Mouse (Mus musculus): ENCODE results near the gene Syt7. TPM values are rescaled to one million over a fixed set of nuclear protein-coding genes. Genes with fewer than 3 reads are reported as not detected.

The Syt7 gene
- polyA plus RNA-seq, 1 experiment, result 10.5 TPM

GRCm38 (mm10) chr19:10395174-10395573 lies 6.3 kb downstream of the Syt7 start:
- WGBS, result 41% methylated on average over 8 of the region's 8 CpGs
- Histone ChIP-seq H3K36me3 (ENCODE audit: control insufficient read depth, insufficient read depth, low read length) (no peaks in the 10 kb centered on the region), H3K27me3 (ENCODE audit: control insufficient read depth, insufficient read depth, low read length) (peaks cover 6% of the 10 kb centered on the region; the same call in 1 of the 2 replicates), H3K4me3 (ENCODE audit: low read depth, low read length) (no peak overlapping the region), H3K4me1 (ENCODE audit: control insufficient read depth, insufficient read depth, insufficient read length, low read length) (no peaks in the 10 kb centered on the region), H3K27ac (ENCODE audit: insufficient read depth, low read depth, low read length) (no peak overlapping the region)
- no peak for TF ChIP-seq POLR2A (IDR thresholded peaks at IDR 0.05; ENCODE audit: low read depth, low read length)
- peak; percentile 29; the same call in 1 of the 2 replicates for TF ChIP-seq CTCF (IDR thresholded peaks at IDR 0.05; ENCODE audit: extremely low read depth, insufficient read length, insufficient replicate concordance, low read depth, low read length)

GRCm38 (mm10) chr19:10396962-10397361 lies 8.1 kb downstream of the Syt7 start:
- TF ChIP-seq CTCF (IDR thresholded peaks at IDR 0.05; ENCODE audit: extremely low read depth, insufficient read length, insufficient replicate concordance, low read depth, low read length) (no peak), POLR2A (IDR thresholded peaks at IDR 0.05; ENCODE audit: low read depth, low read length) (no peak)
- H3K4me3 ChIP-seq (ENCODE audit: low read depth, low read length), result no peak overlapping the region
- no peaks in the 10 kb centered on the region for H3K4me1 ChIP-seq (ENCODE audit: control insufficient read depth, insufficient read depth, insufficient read length, low read length)
- no peak overlapping the region for H3K27ac ChIP-seq (ENCODE audit: insufficient read depth, low read depth, low read length)
- no peaks in the 10 kb centered on the region for H3K27me3 ChIP-seq (ENCODE audit: control insufficient read depth, insufficient read depth, low read length)
- H3K36me3 ChIP-seq (ENCODE audit: control insufficient read depth, insufficient read depth, low read length), result no peaks in the 10 kb centered on the region
- WGBS, result 46% methylated on average over 2 of the region's 2 CpGs

- Histone ChIP-seq H3K4me1 (ENCODE audit: control insufficient read depth, insufficient read depth, insufficient read length, low read length) (no peaks in the 10 kb centered on the region), H3K4me3 (ENCODE audit: low read depth, low read length) (no peak overlapping the region), H3K36me3 (ENCODE audit: control insufficient read depth, insufficient read depth, low read length) (no peaks in the 10 kb centered on the region), H3K27me3 (ENCODE audit: control insufficient read depth, insufficient read depth, low read length) (no peaks in the 10 kb centered on the region), H3K27ac (ENCODE audit: insufficient read depth, low read depth, low read length) (no peak overlapping the region)
- TF ChIP-seq CTCF (IDR thresholded peaks at IDR 0.05; ENCODE audit: extremely low read depth, insufficient read length, insufficient replicate concordance, low read depth, low read length) (no peak), POLR2A (IDR thresholded peaks at IDR 0.05; ENCODE audit: low read depth, low read length) (no peak)
- WGBS, result 52% methylated on average over 8 of the region's 8 CpGs
These were observed 8.7 kb downstream of the Syt7 start for GRCm38 (mm10) chr19:10397479-10398153.

- 40% methylated on average over 6 of the region's 6 CpGs for WGBS
- TF ChIP-seq POLR2A (IDR thresholded peaks at IDR 0.05; ENCODE audit: low read depth, low read length), result no peak
- no peak for TF ChIP-seq CTCF (IDR thresholded peaks at IDR 0.05; ENCODE audit: extremely low read depth, insufficient read length, insufficient replicate concordance, low read depth, low read length)
These were observed 9.4 kb downstream of the Syt7 start for GRCm38 (mm10) chr19:10398296-10398695.

GRCm38 (mm10) chr19:10402771-10403494 lies 14.0 kb downstream of the Syt7 start:
- peak; percentile 10; the same call in 1 of the 2 replicates for TF ChIP-seq CTCF (IDR thresholded peaks at IDR 0.05; ENCODE audit: extremely low read depth, insufficient read length, insufficient replicate concordance, low read depth, low read length)
- no peak for TF ChIP-seq POLR2A (IDR thresholded peaks at IDR 0.05; ENCODE audit: low read depth, low read length)
- Histone ChIP-seq H3K36me3 (ENCODE audit: control insufficient read depth, insufficient read depth, low read length) (no peaks in the 10 kb centered on the region), H3K4me1 (ENCODE audit: control insufficient read depth, insufficient read depth, insufficient read length, low read length) (no peaks in the 10 kb centered on the region), H3K27ac (ENCODE audit: insufficient read depth, low read depth, low read length) (no peak overlapping the region), H3K27me3 (ENCODE audit: control insufficient read depth, insufficient read depth, low read length) (no peaks in the 10 kb centered on the region), H3K4me3 (ENCODE audit: low read depth, low read length) (no peak overlapping the region)
- WGBS, result 24% methylated on average over 16 of the region's 16 CpGs

More at GRCm38 (mm10) chr19:10398296-10398695, 9.4 kb downstream of the Syt7 start:
- Histone ChIP-seq H3K27me3 (ENCODE audit: control insufficient read depth, insufficient read depth, low read length) (no peaks in the 10 kb centered on the region), H3K27ac (ENCODE audit: insufficient read depth, low read depth, low read length) (no peak overlapping the region), H3K4me3 (ENCODE audit: low read depth, low read length) (no peak overlapping the region), H3K36me3 (ENCODE audit: control insufficient read depth, insufficient read depth, low read length) (no peaks in the 10 kb centered on the region), H3K4me1 (ENCODE audit: control insufficient read depth, insufficient read depth, insufficient read length, low read length) (no peaks in the 10 kb centered on the region)

GRCm38 (mm10) chr19:10403593-10404380 lies 14.9 kb downstream of the Syt7 start:
- H3K27me3 ChIP-seq (ENCODE audit: control insufficient read depth, insufficient read depth, low read length), result no peaks in the 10 kb centered on the region
- no peaks in the 10 kb centered on the region for H3K36me3 ChIP-seq (ENCODE audit: control insufficient read depth, insufficient read depth, low read length)
- no peak for TF ChIP-seq CTCF (IDR thresholded peaks at IDR 0.05; ENCODE audit: extremely low read depth, insufficient read length, insufficient replicate concordance, low read depth, low read length)
- no peak for TF ChIP-seq POLR2A (IDR thresholded peaks at IDR 0.05; ENCODE audit: low read depth, low read length)
- no peak overlapping the region for H3K4me3 ChIP-seq (ENCODE audit: low read depth, low read length)
- 79% methylated on average over 10 of the region's 10 CpGs for WGBS
- no peak overlapping the region for H3K27ac ChIP-seq (ENCODE audit: insufficient read depth, low read depth, low read length)
- H3K4me1 ChIP-seq (ENCODE audit: control insufficient read depth, insufficient read depth, insufficient read length, low read length), result no peaks in the 10 kb centered on the region

Measured in small intestine, adult 2 months (tissue).